Mouse (Mus musculus): ENCODE measurements at regions not wholly inside any gene's neighbourhood (a gene's known extent, or its start where the extent isn't known, plus 50 kb on each side); places are given as distances from the start of the nearest gene placed in this dataset.

- no peak overlapping the region for H3K4me3 ChIP-seq (ENCODE audit: low read depth, low read length)
- TF ChIP-seq POLR2A (IDR thresholded peaks at IDR 0.05; ENCODE audit: insufficient read depth, low read length) (no peak), CTCF (IDR thresholded peaks at IDR 0.05; ENCODE audit: low read depth, low read length) (no peak), EP300 (IDR thresholded peaks at IDR 0.05; ENCODE audit: insufficient read depth, low read depth, low read length) (no peak)
- H3K27me3 ChIP-seq (ENCODE audit: control insufficient read depth, insufficient read depth, low read length, poor library complexity, severe bottlenecking) = no peaks in the 10 kb centered on the region
- no peak overlapping the region for H3K9ac ChIP-seq (ENCODE audit: low read depth, poor library complexity, severe bottlenecking)
- no peaks in the 10 kb centered on the region for H3K36me3 ChIP-seq (ENCODE audit: control insufficient read depth, insufficient read depth, low read length, poor library complexity, severe bottlenecking)
- no peaks in the 10 kb centered on the region for H3K4me1 ChIP-seq (ENCODE audit: control insufficient read depth, insufficient read depth, low read length)
- no peaks in the 10 kb centered on the region for H3K9me3 ChIP-seq (replicated peaks; ENCODE audit: control insufficient read depth, insufficient read depth, low read length, poor library complexity, severe bottlenecking)
- no peak overlapping the region for H3K27ac ChIP-seq (ENCODE audit: insufficient read depth, low read length)
These were observed 58.9 kb upstream of the Mettl4 start for GRCm38 (mm10) chr17:94808758-94809157.
